Mouse (Mus musculus) cerebellum, adult 11 months (tissue): ENCODE data around the gene Hjurp.

Experiments
- DNase-seq: peaks from one replicate; pipeline ENCODE4 v3.0.0; 2022

Hjurp gene

GRCm38 (mm10) chr1:88219054-88219453, 58.4 kb downstream of the Hjurp start:
- no peak for DNase-seq

DNA sequence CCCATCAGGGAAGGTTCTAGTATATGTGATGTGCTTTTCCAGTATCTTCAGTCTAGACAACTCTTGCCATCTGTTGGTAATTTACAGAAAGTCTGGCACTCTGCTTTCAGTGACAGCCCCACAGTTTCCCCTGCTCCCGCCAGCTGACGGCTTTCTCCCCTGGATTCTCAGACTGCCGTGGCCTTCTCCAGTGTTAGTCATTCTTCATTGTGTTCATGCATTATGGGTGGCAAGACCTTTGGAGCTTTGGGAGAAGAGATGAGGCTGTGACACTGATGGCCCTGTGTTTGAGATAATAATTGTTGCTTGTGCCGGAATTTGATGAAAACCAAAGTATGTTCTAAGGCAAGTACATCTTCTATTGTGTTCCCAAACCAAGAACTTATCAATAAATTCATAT, 58.8 kb downstream of the Hjurp start:
- no peak for DNase-seq

- DNase-seq = no peak
These were observed 59.4 kb downstream of the Hjurp start for GRCm38 (mm10) chr1:88218051-88218450.

- DNase-seq = no peak
These were observed 59.9 kb downstream of the Hjurp start for GRCm38 (mm10) chr1:88217576-88217975.

DNA sequence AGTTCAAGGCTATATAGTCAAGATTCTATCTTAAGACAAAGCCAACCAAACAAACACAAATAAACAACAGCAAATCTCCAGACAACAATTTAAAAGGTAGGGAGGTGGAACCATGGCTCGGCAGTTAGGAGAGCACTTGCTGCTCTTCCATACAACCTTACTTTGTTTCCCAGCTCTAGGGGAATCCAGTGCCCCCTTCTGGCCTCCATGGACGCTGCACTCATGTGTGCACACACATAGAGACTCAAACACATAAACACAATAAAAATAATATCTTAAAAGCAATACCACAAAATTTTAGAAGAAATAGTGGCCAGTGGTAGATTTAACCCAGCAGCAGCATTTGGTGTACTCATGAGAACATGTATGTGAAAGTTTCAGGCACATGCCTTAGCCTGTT, 60.3 kb downstream of the Hjurp start:
- no peak for DNase-seq

DNA sequence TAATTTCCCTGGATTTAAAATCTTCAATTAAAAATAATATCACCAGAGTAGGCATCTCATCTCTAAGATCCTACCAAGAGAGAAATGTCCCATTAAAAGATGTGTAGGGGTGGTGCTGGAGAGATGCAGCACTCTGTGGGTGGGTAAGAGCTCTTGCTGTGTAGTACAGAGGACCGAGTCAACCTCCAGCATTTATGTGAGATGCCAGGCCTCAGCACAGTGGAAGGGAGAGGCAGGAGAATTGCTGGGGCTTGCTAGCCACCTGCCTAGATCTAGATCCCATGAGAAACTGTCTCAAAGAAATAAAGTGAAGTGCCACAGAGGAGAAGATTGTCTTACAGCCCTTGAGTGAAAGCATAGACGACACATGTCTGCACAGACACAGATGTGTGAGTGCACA, 60.9 kb downstream of the Hjurp start:
- DNase-seq = no peak

- DNase-seq = no peak
These were observed 61.7 kb downstream of the Hjurp start for GRCm38 (mm10) chr1:88215466-88216380.

DNA sequence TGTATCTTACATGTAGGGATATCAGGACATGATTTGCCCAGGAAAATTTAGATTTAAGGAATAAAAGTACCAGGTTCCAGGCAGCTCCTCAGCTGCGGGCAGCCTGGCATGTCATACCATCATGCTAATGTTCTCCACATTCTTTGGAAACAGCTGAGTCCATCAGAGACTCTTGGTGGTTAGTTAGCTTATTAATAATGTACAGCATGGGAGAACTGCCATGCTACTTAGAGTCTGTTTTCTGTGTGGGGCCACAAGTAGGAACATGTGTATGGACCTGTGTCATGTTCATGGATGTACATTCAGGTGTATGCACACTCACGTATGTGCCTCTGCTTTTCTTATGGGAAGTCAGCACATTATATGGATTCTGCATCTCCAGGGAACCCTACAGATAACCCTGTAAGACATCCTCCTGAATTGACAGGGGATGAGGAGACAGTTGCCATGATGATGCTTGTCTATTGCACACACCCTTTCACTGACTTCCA, 62.9 kb downstream of the Hjurp start:
- DNase-seq = no peak

DNA sequence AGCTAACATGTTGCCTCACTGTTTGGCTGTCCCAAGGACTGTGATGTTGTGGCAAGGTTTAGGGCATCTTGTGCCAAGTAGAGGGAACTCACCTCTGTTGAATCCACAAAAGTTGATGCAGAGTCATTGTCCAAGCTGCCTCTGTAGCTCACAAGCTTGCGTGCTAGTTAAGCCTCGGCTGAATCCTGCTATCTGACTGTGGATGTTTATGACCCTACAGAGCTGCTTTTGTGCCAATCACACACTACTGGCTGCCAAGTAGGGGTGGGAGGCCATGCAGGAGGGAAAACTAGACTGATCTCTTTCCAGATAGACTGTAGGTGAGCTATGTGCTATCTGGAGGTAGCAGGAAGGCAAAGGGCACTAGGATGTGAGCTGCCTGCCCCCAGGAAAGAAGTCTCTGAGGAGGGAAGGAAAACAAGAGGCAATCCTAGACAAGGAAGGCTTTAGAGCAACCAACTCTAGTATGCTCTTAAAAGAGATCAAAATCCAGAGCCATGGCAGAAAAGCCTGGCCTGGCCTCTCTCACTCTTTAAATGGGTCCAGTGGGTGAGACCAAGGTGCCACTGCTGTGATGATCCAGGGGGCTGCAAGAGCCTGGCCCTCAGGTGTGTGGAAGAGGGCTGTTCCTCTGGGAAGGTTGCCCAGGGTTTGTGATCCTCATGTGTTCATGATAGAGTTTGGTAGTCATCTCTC, 63.5 kb downstream of the Hjurp start:
- no peak for DNase-seq

DNA sequence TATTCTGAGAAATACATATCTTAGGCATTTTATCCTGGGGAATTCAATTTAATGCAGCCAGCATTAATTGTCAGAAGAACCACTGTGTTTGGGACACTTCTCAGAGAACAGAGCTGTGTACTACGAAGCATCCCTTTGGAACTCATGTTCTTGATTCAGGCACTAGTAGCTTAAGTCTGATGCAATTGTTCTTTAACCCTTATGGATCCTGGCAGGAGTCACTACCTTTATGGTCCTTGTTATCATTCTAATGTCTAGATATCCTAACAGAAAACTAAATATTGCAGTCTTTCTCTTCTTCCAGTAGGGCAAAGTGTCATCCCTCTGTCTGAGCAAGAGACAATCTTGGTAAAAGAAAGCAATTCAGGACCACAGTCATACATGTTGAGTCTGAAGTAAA, 64.4 kb downstream of the Hjurp start:
- no peak for DNase-seq
